Mouse (Mus musculus): ENCODE data around the gene Slc38a1. TPM values are rescaled to one million over a fixed set of nuclear protein-coding genes. Genes with fewer than 3 reads are reported as not detected.

The Slc38a1 gene
- polyA plus RNA-seq, 1 experiment from 2014 or later = 151 TPM

DNA sequence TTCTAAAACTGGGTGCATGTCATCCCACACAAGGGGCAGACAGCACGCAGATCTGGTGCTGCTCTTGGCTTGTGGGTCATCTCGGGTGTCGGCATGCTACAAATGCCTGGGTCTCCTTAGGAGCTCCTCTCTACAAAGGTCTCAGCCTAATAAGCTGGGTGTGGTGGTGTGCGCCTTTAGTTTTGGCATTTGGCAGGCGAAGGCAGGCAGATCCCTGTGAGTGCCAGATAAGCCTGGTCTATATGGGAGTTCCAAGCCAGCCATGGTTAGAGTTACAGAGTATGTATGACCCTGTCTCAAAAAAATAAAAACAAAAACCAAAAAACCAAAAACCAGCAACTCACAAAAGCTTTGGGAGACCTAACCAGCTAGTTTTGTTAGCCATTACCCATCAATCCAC is 65.7 kb downstream of the Slc38a1 start:
- Histone ChIP-seq H3K4me1 (no peaks in the 10 kb centered on the region), H3K9me3 (no peaks in the 10 kb centered on the region), H3K27me3 (replicated peaks) (no peaks in the 10 kb centered on the region), H3K36me3 (peaks cover 72% of the 10 kb centered on the region), H3K4me2 (replicated peaks) (no peak overlapping the region), H3K4me3 (no peak overlapping the region), H3K9ac (no peak overlapping the region), H3K27ac (no peak overlapping the region)
- no peak for ATAC-seq (ENCODE audit: low FRiP score, low read depth)
- 97% methylated on average over 5 of the region's 5 CpGs for WGBS

DNA sequence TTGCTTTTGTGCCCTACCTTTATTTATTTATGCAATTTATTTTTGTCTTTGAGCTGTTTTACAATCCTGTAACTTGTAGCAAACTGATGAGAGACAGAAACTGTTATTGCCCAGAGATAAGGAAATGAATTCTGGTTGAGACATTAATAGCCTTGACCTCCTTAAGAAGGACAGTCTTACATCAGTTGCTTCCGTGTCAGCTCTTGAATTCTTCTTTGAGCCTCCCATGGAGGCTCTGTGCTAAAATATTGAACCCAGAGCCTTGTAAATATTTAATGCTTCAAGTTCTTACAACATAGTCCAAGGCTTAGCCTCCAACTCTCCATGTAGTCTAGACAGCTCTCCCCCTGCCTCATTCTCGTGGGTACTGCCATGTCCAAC is 73.7 kb downstream of the Slc38a1 start:
- Histone ChIP-seq H3K36me3 (peaks cover 10% of the 10 kb centered on the region; the same call in 1 of the 2 replicates), H3K27ac (no peak overlapping the region), H3K4me1 (peaks cover 5% of the 10 kb centered on the region; the same call in 1 of the 2 replicates), H3K9me3 (no peaks in the 10 kb centered on the region), H3K4me3 (no peak overlapping the region), H3K4me2 (replicated peaks) (no peak overlapping the region), H3K27me3 (replicated peaks) (no peaks in the 10 kb centered on the region), H3K9ac (no peak overlapping the region)
- WGBS = 75% methylated on average over 2 of the region's 2 CpGs
- ATAC-seq (ENCODE audit: low FRiP score, low read depth) = no peak

- Histone ChIP-seq H3K9ac (no peak overlapping the region), H3K4me3 (no peak overlapping the region), H3K4me1 (peaks cover 5% of the 10 kb centered on the region; the same call in 1 of the 2 replicates), H3K36me3 (peaks cover 4% of the 10 kb centered on the region; the same call in 1 of the 2 replicates), H3K9me3 (no peaks in the 10 kb centered on the region), H3K27ac (no peak overlapping the region), H3K4me2 (replicated peaks) (no peak overlapping the region), H3K27me3 (replicated peaks) (no peaks in the 10 kb centered on the region)
- WGBS = 79% methylated on average over 13 of the region's 13 CpGs
- no peak for ATAC-seq (ENCODE audit: low FRiP score, low read depth)
These were observed 74.3 kb downstream of the Slc38a1 start for GRCm38 (mm10) chr15:96568271-96568982.

- 9% methylated on average over 14 of the region's 14 CpGs for WGBS
- H3K4me2 ChIP-seq (replicated peaks) = peak overlapping the region; percentile 57
- H3K27me3 ChIP-seq (replicated peaks) = no peaks in the 10 kb centered on the region
- peak; percentile 53; the same call in 1 of the 2 replicates for ATAC-seq (ENCODE audit: low FRiP score, low read depth)
- H3K4me3 ChIP-seq = peak overlapping the region; percentile 18; the same call in 1 of the 2 replicates
- H3K36me3 ChIP-seq = no peaks in the 10 kb centered on the region
- no peaks in the 10 kb centered on the region for H3K9me3 ChIP-seq
- H3K27ac ChIP-seq = no peak overlapping the region
- no peak overlapping the region for H3K9ac ChIP-seq
- H3K4me1 ChIP-seq = peaks cover 5% of the 10 kb centered on the region; the same call in 1 of the 2 replicates
These were observed 75.9 kb downstream of the Slc38a1 start for GRCm38 (mm10) chr15:96566850-96567271.

DNA sequence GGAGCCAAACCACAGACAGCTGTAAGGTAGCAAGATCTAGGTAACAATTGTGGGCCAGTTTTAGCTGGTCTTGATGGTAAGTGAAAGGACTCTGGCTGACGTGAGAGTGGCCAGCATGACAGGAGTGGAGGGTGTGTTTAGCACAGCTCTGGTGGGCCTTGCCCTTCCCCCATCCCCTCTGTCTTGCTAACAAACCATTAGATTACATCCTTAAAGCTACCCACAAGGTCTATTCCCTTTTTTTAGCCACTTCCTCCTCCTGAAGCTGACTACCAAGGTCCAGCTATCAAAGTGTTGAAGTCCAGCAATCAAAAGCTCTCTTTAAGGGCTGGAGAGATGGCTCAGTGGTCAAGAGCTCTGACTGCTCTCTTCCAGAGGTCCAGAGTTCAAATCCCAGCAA is 78.9 kb downstream of the Slc38a1 start:
- Histone ChIP-seq H3K4me1 (peaks cover 5% of the 10 kb centered on the region; the same call in 1 of the 2 replicates), H3K4me3 (no peak overlapping the region), H3K4me2 (replicated peaks) (no peak overlapping the region), H3K27ac (no peak overlapping the region), H3K9me3 (no peaks in the 10 kb centered on the region), H3K9ac (no peak overlapping the region), H3K27me3 (replicated peaks) (no peaks in the 10 kb centered on the region), H3K36me3 (no peaks in the 10 kb centered on the region)
- WGBS = 72% methylated on average over 1 of the region's 1 CpGs
- ATAC-seq (ENCODE audit: low FRiP score, low read depth) = no peak

- WGBS = 95% methylated on average over 5 of the region's 5 CpGs
- no peak for ATAC-seq (ENCODE audit: low FRiP score, low read depth)
These were observed 80.2 kb downstream of the Slc38a1 start for GRCm38 (mm10) chr15:96562521-96562920.

DNA sequence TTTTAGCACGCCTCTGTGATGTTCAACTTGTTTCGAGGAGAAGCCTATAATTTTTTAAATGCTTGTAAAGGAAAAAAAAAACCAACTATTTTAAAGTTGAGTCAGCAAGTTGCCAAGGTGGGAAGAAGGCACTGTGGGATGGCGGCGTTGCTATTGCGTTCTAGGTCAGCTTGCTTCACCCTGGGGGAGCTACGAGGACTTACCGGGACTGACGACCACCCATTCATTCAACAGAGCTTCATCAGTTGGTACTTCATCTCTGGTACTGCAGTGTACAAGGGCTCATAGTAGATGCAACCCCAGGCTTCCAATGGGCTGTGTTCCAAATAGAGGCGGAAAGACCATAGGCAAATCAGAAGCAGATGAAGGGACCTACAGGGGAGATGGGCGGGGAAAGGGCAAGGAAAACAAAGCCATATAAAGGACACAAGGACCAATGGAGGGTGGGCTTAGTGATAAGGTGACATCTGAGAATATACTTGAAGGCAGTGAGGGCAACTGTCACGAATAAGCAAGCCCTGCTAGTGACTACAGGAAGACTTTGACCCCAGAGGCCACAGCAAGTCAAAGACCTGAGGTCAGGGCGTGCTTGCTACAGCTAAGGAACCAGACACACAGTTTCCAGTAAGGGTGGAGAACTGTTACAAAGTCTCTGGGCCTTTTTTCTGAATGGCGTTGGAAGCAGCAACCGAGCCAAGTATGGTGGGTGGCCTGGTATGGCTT is 82.0 kb downstream of the Slc38a1 start:
- H3K9ac ChIP-seq = no peak overlapping the region
- H3K36me3 ChIP-seq = no peaks in the 10 kb centered on the region
- no peak for ATAC-seq (ENCODE audit: low FRiP score, low read depth)
- H3K4me1 ChIP-seq = no peaks in the 10 kb centered on the region
- no peak overlapping the region for H3K4me2 ChIP-seq (replicated peaks)
- H3K27me3 ChIP-seq (replicated peaks) = no peaks in the 10 kb centered on the region
- H3K4me3 ChIP-seq = no peak overlapping the region
- no peak overlapping the region for H3K27ac ChIP-seq
- no peaks in the 10 kb centered on the region for H3K9me3 ChIP-seq
- WGBS = 91% methylated on average over 14 of the region's 14 CpGs

More at GRCm38 (mm10) chr15:96562521-96562920, 80.2 kb downstream of the Slc38a1 start:
- Histone ChIP-seq H3K4me3 (no peak overlapping the region), H3K9me3 (no peaks in the 10 kb centered on the region), H3K9ac (no peak overlapping the region), H3K4me2 (replicated peaks) (no peak overlapping the region), H3K27ac (no peak overlapping the region), H3K36me3 (no peaks in the 10 kb centered on the region), H3K4me1 (peaks cover 5% of the 10 kb centered on the region; the same call in 1 of the 2 replicates), H3K27me3 (replicated peaks) (no peaks in the 10 kb centered on the region)

- Histone ChIP-seq H3K4me3 (no peak overlapping the region), H3K36me3 (no peaks in the 10 kb centered on the region), H3K4me1 (no peaks in the 10 kb centered on the region), H3K9ac (no peak overlapping the region), H3K4me2 (replicated peaks) (no peak overlapping the region), H3K27ac (no peak overlapping the region), H3K27me3 (replicated peaks) (no peaks in the 10 kb centered on the region), H3K9me3 (no peaks in the 10 kb centered on the region)
- peak; percentile 29; the same call in 1 of the 2 replicates for ATAC-seq (ENCODE audit: low FRiP score, low read depth)
- 70% methylated on average over 9 of the region's 9 CpGs for WGBS
These were observed 90.9 kb downstream of the Slc38a1 start for GRCm38 (mm10) chr15:96551569-96552380.

DNA sequence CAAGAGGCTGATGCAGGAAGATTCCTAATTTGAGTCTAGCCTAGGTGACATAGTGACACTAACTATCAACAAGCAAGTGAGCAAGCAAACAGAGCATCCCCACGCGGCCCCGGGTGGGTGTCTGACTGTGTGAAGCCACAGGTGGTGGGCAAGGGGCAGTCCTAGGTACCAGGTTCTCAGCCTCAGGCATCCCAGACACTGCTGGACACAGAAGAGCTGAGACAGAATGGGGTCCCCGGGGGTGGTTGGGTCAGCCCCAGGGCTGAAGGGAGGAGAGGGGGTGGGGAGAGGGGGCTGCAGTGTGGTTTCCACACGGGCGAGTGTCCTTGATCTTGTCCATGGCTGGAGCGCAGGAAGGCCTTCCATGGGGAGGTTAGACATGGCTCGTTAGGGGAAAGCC is 91.6 kb downstream of the Slc38a1 start:
- Histone ChIP-seq H3K9ac (no peak overlapping the region; the same call in 1 of the 2 replicates), H3K36me3 (no peaks in the 10 kb centered on the region), H3K9me3 (no peaks in the 10 kb centered on the region), H3K4me2 (replicated peaks) (no peak overlapping the region), H3K27me3 (replicated peaks) (no peaks in the 10 kb centered on the region), H3K4me1 (no peaks in the 10 kb centered on the region), H3K27ac (no peak overlapping the region), H3K4me3 (no peak overlapping the region)
- ATAC-seq (ENCODE audit: low FRiP score, low read depth) = no peak
- 90% methylated on average over 8 of the region's 8 CpGs for WGBS

GRCm38 (mm10) chr15:96548363-96548762 is 94.3 kb downstream of the Slc38a1 start:
- Histone ChIP-seq H3K36me3 (no peaks in the 10 kb centered on the region), H3K27me3 (replicated peaks) (no peaks in the 10 kb centered on the region), H3K9ac (no peak overlapping the region), H3K4me1 (no peaks in the 10 kb centered on the region), H3K4me3 (no peak overlapping the region), H3K4me2 (replicated peaks) (no peak overlapping the region), H3K9me3 (no peaks in the 10 kb centered on the region), H3K27ac (no peak overlapping the region)
- 85% methylated on average over 9 of the region's 9 CpGs for WGBS
- ATAC-seq (ENCODE audit: low FRiP score, low read depth) = no peak

GRCm38 (mm10) chr15:96547256-96548195 is 95.2 kb downstream of the Slc38a1 start:
- Histone ChIP-seq H3K27ac (no peak overlapping the region), H3K36me3 (no peaks in the 10 kb centered on the region), H3K9me3 (no peaks in the 10 kb centered on the region), H3K9ac (no peak overlapping the region), H3K4me3 (no peak overlapping the region), H3K27me3 (replicated peaks) (no peaks in the 10 kb centered on the region), H3K4me2 (replicated peaks) (no peak overlapping the region), H3K4me1 (no peaks in the 10 kb centered on the region)
- peak; percentile 49 for ATAC-seq (ENCODE audit: low FRiP score, low read depth)
- WGBS = 57% methylated on average over 21 of the region's 21 CpGs

All from neural tube, embryonic 12.5 days (tissue).